7 mouse cellular contexts compared by ENCODE assay signal in the genomic region with DNA sequence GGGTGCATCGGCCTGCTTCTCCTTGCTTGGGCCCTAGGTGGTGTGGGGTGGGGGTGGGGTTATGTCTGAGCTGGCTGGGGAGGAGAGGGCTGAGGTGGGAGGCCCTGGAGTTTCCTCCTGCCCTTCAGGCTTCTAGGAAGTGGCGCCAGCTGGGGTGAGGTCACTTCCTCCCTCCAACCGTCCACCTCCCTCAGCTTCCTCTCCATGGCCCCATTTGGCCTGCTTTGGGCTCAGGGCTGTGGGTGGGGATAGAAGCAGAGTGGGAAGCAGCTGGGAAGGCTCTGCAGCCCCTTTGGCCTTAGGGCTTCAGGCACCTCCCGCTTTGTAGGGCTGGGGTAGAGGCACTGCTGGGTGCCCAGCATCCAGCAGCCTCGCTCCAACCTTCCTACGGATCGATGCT. TPM values are rescaled to one million over a fixed set of nuclear protein-coding genes. Genes with fewer than 3 reads are reported as not detected.
DNase-seq lines count a peak whose midpoint lies in the region; ATAC-seq and TF ChIP-seq lines count a peak whose summit lies in the region.

No protein-coding gene starts in this region.

- H3K27ac ChIP-seq in ES-Bruce4 (ENCODE audit: insufficient read depth, low read length): peak overlapping the region; percentile 5
- H3K27ac ChIP-seq in kidney, embryonic 15.5 days: peak overlapping the region; percentile 92

- no peaks in the 10 kb centered on the region for H3K4me1 ChIP-seq in ES-Bruce4 (ENCODE audit: control insufficient read depth, insufficient read depth, low read length)
- H3K4me1 ChIP-seq in kidney, embryonic 15.5 days: peaks cover 60% of the 10 kb centered on the region

- peaks cover 24% of the 10 kb centered on the region for H3K36me3 ChIP-seq in ES-Bruce4 (ENCODE audit: control insufficient read depth, insufficient read depth, low read length, poor library complexity, severe bottlenecking)
- peaks cover 59% of the 10 kb centered on the region for H3K36me3 ChIP-seq in kidney, embryonic 15.5 days

- TF ChIP-seq EP300 in ES-Bruce4 (IDR thresholded peaks at IDR 0.05; ENCODE audit: insufficient read depth, low read depth, low read length): no peak

- no peaks in the 10 kb centered on the region for H3K27me3 ChIP-seq in ES-Bruce4 (ENCODE audit: control insufficient read depth, insufficient read depth, low read length, poor library complexity, severe bottlenecking)
- no peaks in the 10 kb centered on the region for H3K27me3 ChIP-seq in kidney, embryonic 15.5 days

- TF ChIP-seq CTCF in ES-Bruce4 (IDR thresholded peaks at IDR 0.05; ENCODE audit: low read depth, low read length): no peak

- no peak for TF ChIP-seq POLR2A in ES-Bruce4 (IDR thresholded peaks at IDR 0.05; ENCODE audit: insufficient read depth, low read length)

- H3K9ac ChIP-seq in ES-Bruce4 (ENCODE audit: low read depth, poor library complexity, severe bottlenecking): no peak overlapping the region
- peak overlapping the region; percentile 22; the same call in 1 of the 2 replicates for H3K9ac ChIP-seq in kidney, embryonic 15.5 days

- peak; percentile 73 for DNase-seq in adrenal gland, adult 2 months
- DNase-seq in heart, adult 9 months (ENCODE audit: low spot score in 2 of 2): peak; percentile 86 to 88
- DNase-seq in lung, postnatal 4 days: peak; percentile 83 to 89
- peak; percentile 61 to 79 for DNase-seq in thymus, postnatal 36 days
- no peak for DNase-seq in frontal cortex, postnatal 25 days (ENCODE audit: low spot score in 2 of 2)

- ATAC-seq in kidney, embryonic 15.5 days (replicated peaks; ENCODE audit: low FRiP score): 0 out of 2 replicates have a peak, but pooled peaks have one; percentile 10

- no peak overlapping the region for H3K4me3 ChIP-seq in ES-Bruce4 (ENCODE audit: low read depth, low read length)
- H3K4me3 ChIP-seq in kidney, embryonic 15.5 days (replicated peaks): no peak overlapping the region

- WGBS in kidney, embryonic 15.5 days: 39% methylated on average over 7 of the region's 7 CpGs

- no peaks in the 10 kb centered on the region for H3K9me3 ChIP-seq in ES-Bruce4 (replicated peaks; ENCODE audit: control insufficient read depth, insufficient read depth, low read length, poor library complexity, severe bottlenecking)
- H3K9me3 ChIP-seq in kidney, embryonic 15.5 days (replicated peaks): no peaks in the 10 kb centered on the region

- H3K4me2 ChIP-seq in kidney, embryonic 15.5 days: peak overlapping the region; percentile 26; the same call in 1 of the 2 replicates

RNA-seq across cellular contexts. Expression of gene Nanos3, which starts 22.8 kb away (rescaled TPM):
- polyA plus RNA-seq in ES-Bruce4 (2011; ENCODE audit: insufficient read depth, insufficient read length, low read depth, missing spikeins): 3.0 and 4.3 TPM in 2 replicates
- total RNA-seq in adrenal gland, adult 2 months (2021): 1 to 10 TPM; 1.1 to 1.3 TPM
- polyA plus RNA-seq in adrenal gland, adult 2 months (2012; rRNA removed): 0.36 and 1.0 TPM in 2 replicates
- polyA plus RNA-seq in kidney, embryonic 15.5 days (2015; fragmentation: Nextera tagmentation; extraction: Ambion mirVana): 3.6 and 4.7 TPM in 2 replicates

RNA-seq across cellular contexts. Expression of gene Zswim4, which starts 29.0 kb away (rescaled TPM):
- polyA plus RNA-seq in ES-Bruce4 (2011; ENCODE audit: insufficient read depth, insufficient read length, low read depth, missing spikeins): 14.8 and 15.4 TPM in 2 replicates
- 10 to 100 TPM; 31.4 to 55.6 TPM for total RNA-seq in adrenal gland, adult 2 months (2021)
- polyA plus RNA-seq in adrenal gland, adult 2 months (2012; rRNA removed): 66.3 and 76.1 TPM in 2 replicates
- polyA plus RNA-seq in kidney, embryonic 15.5 days (2015; fragmentation: Nextera tagmentation; extraction: Ambion mirVana): 16.6 and 17.3 TPM in 2 replicates

RNA-seq across cellular contexts. Expression of gene D8Ertd738e, which starts 41.7 kb away (rescaled TPM):
- polyA plus RNA-seq in ES-Bruce4 (2011; ENCODE audit: insufficient read depth, insufficient read length, low read depth, missing spikeins): 90.6 and 92.0 TPM in 2 replicates
- 100 to 1,000 TPM; 268 to 291 TPM for total RNA-seq in adrenal gland, adult 2 months (2021)
- 58.8 and 67.3 TPM in 2 replicates for polyA plus RNA-seq in adrenal gland, adult 2 months (2012; rRNA removed)
- 336 and 355 TPM in 2 replicates for polyA plus RNA-seq in kidney, embryonic 15.5 days (2015; fragmentation: Nextera tagmentation; extraction: Ambion mirVana)

RNA-seq across cellular contexts. Expression of gene Mri1, which starts 49.3 kb away (rescaled TPM):
- polyA plus RNA-seq in ES-Bruce4 (2011; ENCODE audit: insufficient read depth, insufficient read length, low read depth, missing spikeins): 37.1 and 38.0 TPM in 2 replicates
- total RNA-seq in adrenal gland, adult 2 months (2021): 10 to 100 TPM; 27.9 to 38.1 TPM
- polyA plus RNA-seq in adrenal gland, adult 2 months (2012; rRNA removed): 239 and 243 TPM in 2 replicates
- 66.8 and 77.8 TPM in 2 replicates for polyA plus RNA-seq in kidney, embryonic 15.5 days (2015; fragmentation: Nextera tagmentation; extraction: Ambion mirVana)

RNA-seq across cellular contexts. Expression of gene 4930432K21Rik, which starts 60.0 kb away (rescaled TPM):
- polyA plus RNA-seq in ES-Bruce4 (2011; ENCODE audit: insufficient read depth, insufficient read length, low read depth, missing spikeins): 3.8 and 4.7 TPM in 2 replicates
- total RNA-seq in adrenal gland, adult 2 months (2021): under 1 TPM; 0.17 to 0.35 TPM
- 0.44 and 0.48 TPM in 2 replicates for polyA plus RNA-seq in adrenal gland, adult 2 months (2012; rRNA removed)
- 1.7 and 2.0 TPM in 2 replicates for polyA plus RNA-seq in kidney, embryonic 15.5 days (2015; fragmentation: Nextera tagmentation; extraction: Ambion mirVana)

Comparison
In these comparisons a context has a peak if more than half of its experiments do, and no peak if none do; other contexts are left out.
1. DNase-seq: peak in adrenal gland, adult 2 months (single experiment), heart, adult 9 months (2 of 2), lung, postnatal 4 days (2 of 2) and thymus, postnatal 36 days (2 of 2); none in frontal cortex, postnatal 25 days (0 of 2).